Mouse (Mus musculus) spleen, adult 2 months (tissue): ENCODE data around the gene Exosc1. TPM values are rescaled to one million over a fixed set of nuclear protein-coding genes. Genes with fewer than 3 reads are reported as not detected.

Source experiments
- DNase-seq, 2 experiments: peaks; one replicate each; pipeline versions ENCODE4 v3.0.0 to v3.0.0-alpha.2; 2012 to 2021; ENCODE audit warnings: low spot score in 2 of 2, low read depth in 1 of 2
- H3K27ac ChIP-seq: fragments of 200-500 bp; 2 replicates; pipeline ENCODE4 v1.5.1; 2012; ENCODE audit warnings: low read length, inconsistent platforms; ENCODE audit not compliant: insufficient read depth
- H3K27me3 ChIP-seq: fragments of 200-500 bp; 2 replicates; pipeline ENCODE4 v1.6.1; 2012; ENCODE audit warnings: mild to moderate bottlenecking, moderate library complexity, low read length, inconsistent platforms; ENCODE audit not compliant: control insufficient read depth, insufficient read depth
- H3K36me3 ChIP-seq: fragments of 200-500 bp; 2 replicates; pipeline ENCODE4 v1.6.1; 2012; ENCODE audit warnings: mild to moderate bottlenecking, low read length, inconsistent platforms; ENCODE audit not compliant: control insufficient read depth, insufficient read depth
- H3K4me1 ChIP-seq: fragments of 200-500 bp; 2 replicates; pipeline ENCODE4 v1.6.1; 2011; ENCODE audit warnings: inconsistent platforms; ENCODE audit not compliant: control insufficient read depth, insufficient read depth, insufficient read length
- H3K4me3 ChIP-seq: fragments of 200-500 bp; 2 replicates; pipeline ENCODE4 v1.5.1; 2011; ENCODE audit warnings: mild to moderate bottlenecking, inconsistent platforms; ENCODE audit not compliant: insufficient read depth, insufficient read length; ENCODE audit errors: extremely low read depth
- CTCF ChIP-seq: fragments of 200-500 bp; IDR thresholded peaks from 2 replicates; pipeline ENCODE4 v1.5.1; 2011; ENCODE audit warnings: mild to moderate bottlenecking, inconsistent platforms; ENCODE audit not compliant: insufficient read depth, insufficient read length, insufficient replicate concordance; ENCODE audit errors: extremely low read depth
- WGBS: fragments of 180-500 bp; shearing (Covaris S2); methylation state at CpG from one replicate; pipeline ENCODE4 v1.1.7; 2018; 5-methylcytosine and 5-hydroxymethylcytosine counted together
- polyA plus RNA-seq: library from polyadenylated mRNA; depleted of rRNA; stranded (reverse); fragments of >200 nt; gene quantifications from 2 replicates; pipeline ENCODE4 v1.2.3, GENCODE M21; 2012; rRNA removed

Exosc1 gene
- polyA plus RNA-seq, 1 experiment = 11.0 TPM

DNA sequence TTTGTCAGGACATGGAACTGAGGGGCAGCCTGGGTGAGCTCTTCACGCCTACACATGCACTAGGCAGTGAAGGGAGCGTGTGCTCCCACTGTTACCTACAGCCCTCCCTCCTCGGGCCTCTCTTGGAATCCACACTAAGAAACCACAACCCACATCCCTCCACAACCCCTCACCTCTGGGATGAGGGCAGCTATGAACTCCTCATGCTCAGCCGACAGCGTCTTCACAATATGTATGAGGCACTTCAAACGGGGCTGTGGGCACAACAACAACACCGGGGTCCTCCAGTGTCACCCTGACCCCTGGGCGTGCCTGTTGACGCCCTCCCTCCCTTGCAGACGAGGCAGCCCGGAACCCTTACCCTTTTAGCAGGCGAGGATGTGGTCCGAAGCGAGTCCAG is 58.9 kb downstream of the Exosc1 start:
- Histone ChIP-seq H3K27me3 (no peaks in the 10 kb centered on the region), H3K27ac (no peak overlapping the region), H3K36me3 (peaks cover 36% of the 10 kb centered on the region), H3K4me3 (no peak overlapping the region), H3K4me1 (no peaks in the 10 kb centered on the region; the same call in 1 of the 2 replicates)
- peak in 1 of 2 experiments; percentile 12 for DNase-seq
- TF ChIP-seq CTCF = no peak
- 76% methylated on average over 14 of the region's 14 CpGs for WGBS

Other genes with a start within 250 kb of the Exosc1 start
- 0.66 and 0.78 TPM in 2 replicates for gene Slit1, start 189.8 kb downstream of the Exosc1 start, polyA plus RNA-seq
- 4.8 and 8.5 TPM in 2 replicates for gene Arhgap19, start 131.4 kb downstream of the Exosc1 start, polyA plus RNA-seq
- gene Frat1, start 103.5 kb downstream of the Exosc1 start, polyA plus RNA-seq = 7.6 and 12.7 TPM in 2 replicates
- gene Frat2, start 85.3 kb downstream of the Exosc1 start, polyA plus RNA-seq = 7.6 and 14.4 TPM in 2 replicates
- 7.0 and 9.2 TPM in 2 replicates for gene Rrp12, start 37.2 kb downstream of the Exosc1 start, polyA plus RNA-seq
- gene Pgam1, start 21.5 kb downstream of the Exosc1 start, polyA plus RNA-seq = 62.8 and 96.9 TPM in 2 replicates
- 68.0 and 74.0 TPM in 2 replicates for gene Zdhhc16, start 57 bp upstream of the Exosc1 start, polyA plus RNA-seq
- gene Mms19, start 47.7 kb upstream of the Exosc1 start, polyA plus RNA-seq = 64.6 and 68.5 TPM in 2 replicates
- gene Ubtd1, start 48.3 kb upstream of the Exosc1 start, polyA plus RNA-seq = 18.6 and 19.3 TPM in 2 replicates
- gene Ankrd2, start 102.6 kb upstream of the Exosc1 start, polyA plus RNA-seq = 6.3 and 6.8 TPM in 2 replicates
- 1.6 and 2.0 TPM in 2 replicates for gene Hoga1, start 112.2 kb upstream of the Exosc1 start, polyA plus RNA-seq
- gene 4933411K16Rik, start 118.8 kb upstream of the Exosc1 start, polyA plus RNA-seq = 0.08 and 0.11 TPM in 2 replicates
- 1.0 and 1.2 TPM in 2 replicates for gene Morn4, start 152.9 kb upstream of the Exosc1 start, polyA plus RNA-seq
- gene Pi4k2a, start 157.0 kb upstream of the Exosc1 start, polyA plus RNA-seq = 22.3 and 25.1 TPM in 2 replicates
- 13.4 and 18.2 TPM in 2 replicates for gene Avpi1, start 195.6 kb upstream of the Exosc1 start, polyA plus RNA-seq
- gene Marveld1, start 214.0 kb upstream of the Exosc1 start, polyA plus RNA-seq = 52.6 and 76.5 TPM in 2 replicates
- gene Zfyve27, start 230.5 kb upstream of the Exosc1 start, polyA plus RNA-seq = 49.4 and 49.5 TPM in 2 replicates